Mouse (Mus musculus): ENCODE data around the gene Bloc1s6. TPM values are rescaled to one million over a fixed set of nuclear protein-coding genes. Genes with fewer than 3 reads are reported as not detected.

Bloc1s6 gene
- polyA plus RNA-seq, 1 experiment from 2014 or later: 76.1 TPM

Other genes with a start within 250 kb of the Bloc1s6 start
- 16.8 and 17.7 TPM in 2 replicates for gene Gatm, start 127.2 kb upstream of the Bloc1s6 start, polyA plus RNA-seq (2016; fragmentation: Nextera tagmentation; extraction: Ambion mirVana)
- 0.67 and 0.70 TPM in 2 replicates for gene AA467197, start 101.5 kb upstream of the Bloc1s6 start, polyA plus RNA-seq (2016; fragmentation: Nextera tagmentation; extraction: Ambion mirVana)
- 6.9 and 7.1 TPM in 2 replicates for gene Slc30a4, start 35.8 kb upstream of the Bloc1s6 start, polyA plus RNA-seq (2016; fragmentation: Nextera tagmentation; extraction: Ambion mirVana)
- gene Sqor, start 26.7 kb downstream of the Bloc1s6 start, polyA plus RNA-seq (2016; fragmentation: Nextera tagmentation; extraction: Ambion mirVana): 1.8 and 1.9 TPM in 2 replicates